Mouse (Mus musculus) heart, embryonic 11.5 days (tissue): ENCODE results near the gene Otof. TPM values are rescaled to one million over a fixed set of nuclear protein-coding genes. Genes with fewer than 3 reads are reported as not detected.

Experiments used
- ATAC-seq: fragments of 200-750 bp; cut with Nextera tagmentation; replicated peaks from 2 replicates; pipeline ENCODE4 v1.8.0; 2017; ENCODE audit warnings: moderate library complexity; ENCODE audit not compliant: insufficient number of reproducible peaks, low FRiP score, low TSS enrichment
- H3K27ac ChIP-seq: fragments of 300-500 bp; sonication (generic); 2 replicates; pipeline ENCODE4 v1.5.1; 2014; ENCODE audit warnings: mild to moderate bottlenecking, low read depth, low read length
- H3K27me3 ChIP-seq: fragments of 300-500 bp; sonication (generic); 2 replicates; pipeline ENCODE4 v1.6.1; 2014; ENCODE audit warnings: mild to moderate bottlenecking, low read length, mixed read lengths; ENCODE audit not compliant: control insufficient read depth, insufficient read depth
- H3K36me3 ChIP-seq: fragments of 300-500 bp; sonication (generic); 2 replicates; pipeline ENCODE4 v1.6.1; 2014; ENCODE audit warnings: mild to moderate bottlenecking, low read length, moderate library complexity, mixed read lengths; ENCODE audit not compliant: control insufficient read depth, insufficient read depth
- H3K4me1 ChIP-seq: fragments of 300-500 bp; sonication (generic); 2 replicates; pipeline ENCODE4 v1.6.1; 2014; ENCODE audit warnings: low read length; ENCODE audit not compliant: control insufficient read depth, insufficient read depth
- H3K4me2 ChIP-seq: fragments of 300-500 bp; sonication (generic); 2 replicates; pipeline ENCODE4 v1.6.1; 2014; ENCODE audit warnings: mild to moderate bottlenecking, moderate library complexity
- H3K4me3 ChIP-seq: fragments of 300-500 bp; sonication (generic); 2 replicates; pipeline ENCODE4 v1.5.1; 2014; ENCODE audit warnings: low read depth, low read length
- H3K9ac ChIP-seq: fragments of 300-500 bp; sonication (generic); 2 replicates; pipeline ENCODE4 v1.6.1; 2014; ENCODE audit warnings: mild to moderate bottlenecking, low read depth, low read length, moderate library complexity
- H3K9me3 ChIP-seq: fragments of 300-500 bp; sonication (generic); replicated peaks from 2 replicates; pipeline ENCODE4 v1.6.1; 2016; ENCODE audit warnings: low read length; ENCODE audit not compliant: control insufficient read depth
- WGBS: fragments of 180-500 bp; shearing (Covaris S2); extraction: QIAGEN DNeasy Blood & Tissue Kit; methylation state at CpG from one replicate; pipeline ENCODE4 v1.1.7; 2014; ENCODE audit not compliant: insufficient replicate concordance; 5-methylcytosine and 5-hydroxymethylcytosine counted together
- polyA plus RNA-seq: library from polyadenylated mRNA; unstranded; fragments of >200 nt; fragmentation: Nextera tagmentation; extraction: Ambion mirVana; gene quantifications from 2 replicates; pipeline ENCODE4 v1.2.1, GENCODE M21; 2014

The Otof gene
- polyA plus RNA-seq, 1 experiment from 2014 or later = 0.13 TPM

GRCm38 (mm10) chr5:30484591-30484990, 22.9 kb upstream of the Otof start:
- H3K4me3 ChIP-seq = no peak overlapping the region
- H3K9me3 ChIP-seq = no peaks in the 10 kb centered on the region
- no peak for ATAC-seq
- WGBS = 77% methylated on average over 5 of the region's 5 CpGs
- H3K4me1 ChIP-seq = no peaks in the 10 kb centered on the region
- H3K9ac ChIP-seq = no peak overlapping the region
- 0 out of 2 replicates have a peak, but pooled peaks cover 2% of the 10 kb centered on the region for H3K27me3 ChIP-seq
- no peaks in the 10 kb centered on the region for H3K36me3 ChIP-seq
- H3K4me2 ChIP-seq = no peak overlapping the region
- no peak overlapping the region for H3K27ac ChIP-seq

DNA sequence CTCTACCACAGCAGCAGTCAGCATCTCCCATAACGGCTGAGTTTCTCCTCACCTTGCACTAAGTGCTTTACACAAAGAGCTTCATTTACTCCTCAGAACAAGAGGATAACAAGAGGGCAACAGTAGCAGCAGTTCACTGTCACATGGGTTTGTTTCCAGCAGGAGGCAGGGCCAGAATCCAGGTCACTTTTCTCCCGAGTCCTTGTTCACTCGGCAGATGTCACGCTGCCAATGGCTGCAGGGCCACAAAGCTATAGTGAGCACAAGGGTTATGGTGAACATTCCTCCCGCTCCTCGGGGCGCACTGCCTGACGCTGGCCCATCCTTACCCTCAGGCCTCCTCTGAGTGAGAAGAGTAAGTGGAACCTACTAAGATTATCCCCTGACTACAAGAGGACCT, 21.8 kb upstream of the Otof start:
- Histone ChIP-seq H3K4me2 (no peak overlapping the region), H3K36me3 (no peaks in the 10 kb centered on the region), H3K4me3 (no peak overlapping the region), H3K27ac (no peak overlapping the region), H3K9ac (no peak overlapping the region), H3K9me3 (no peaks in the 10 kb centered on the region), H3K27me3 (0 out of 2 replicates have a peak, but pooled peaks cover 2% of the 10 kb centered on the region), H3K4me1 (no peaks in the 10 kb centered on the region)
- WGBS = 68% methylated on average over 8 of the region's 8 CpGs
- ATAC-seq = no peak

DNA sequence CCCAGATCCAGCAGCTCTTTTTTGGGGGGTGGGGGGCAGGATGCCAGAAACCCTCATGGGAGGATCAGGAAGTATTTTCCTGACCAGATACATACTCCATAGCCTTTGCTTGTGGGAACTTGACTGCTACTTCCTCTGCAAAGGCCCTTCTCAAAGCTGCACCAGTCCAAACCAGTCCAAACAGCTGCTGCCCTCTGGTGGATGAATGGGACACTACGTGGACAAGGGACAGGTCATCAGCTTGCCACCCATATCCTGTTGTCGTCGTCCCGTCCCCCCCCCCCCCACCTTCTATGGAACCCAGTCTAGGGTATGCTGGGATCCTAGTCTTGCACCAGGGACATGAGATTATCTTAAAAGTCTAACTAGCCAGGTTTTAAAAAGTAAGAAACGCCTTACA, 20.6 kb upstream of the Otof start:
- Histone ChIP-seq H3K27ac (no peak overlapping the region), H3K4me1 (no peaks in the 10 kb centered on the region), H3K9me3 (no peaks in the 10 kb centered on the region), H3K9ac (0 out of 2 replicates have a peak overlapping the region, but pooled peaks have one; percentile 2), H3K4me2 (no peak overlapping the region), H3K36me3 (no peaks in the 10 kb centered on the region), H3K4me3 (no peak overlapping the region), H3K27me3 (0 out of 2 replicates have a peak, but pooled peaks cover 2% of the 10 kb centered on the region)
- WGBS = 17% methylated on average over 5 of the region's 5 CpGs
- ATAC-seq = no peak

DNA sequence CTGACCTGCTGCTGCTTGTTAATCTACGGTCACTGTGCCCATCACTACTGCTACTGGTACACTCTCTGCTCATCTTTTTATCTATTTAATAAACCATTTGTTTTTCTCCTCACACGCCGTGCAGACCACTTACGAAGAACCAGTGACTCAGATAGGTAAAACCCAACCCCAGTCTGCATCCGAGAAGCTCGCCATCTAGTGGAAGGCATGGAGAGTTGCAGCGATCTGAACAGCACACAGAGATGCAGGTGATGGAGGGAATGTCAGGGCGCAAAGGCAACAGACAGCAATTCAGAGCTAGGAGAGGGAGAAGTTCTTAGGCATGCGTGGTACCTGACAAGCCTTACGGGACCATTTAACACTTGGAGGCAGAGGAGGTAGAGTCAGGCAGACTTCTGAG, 14.8 kb upstream of the Otof start:
- no peaks in the 10 kb centered on the region for H3K27me3 ChIP-seq
- H3K4me3 ChIP-seq = no peak overlapping the region
- no peaks in the 10 kb centered on the region for H3K4me1 ChIP-seq
- WGBS = 35% methylated on average over 10 of the region's 10 CpGs
- H3K4me2 ChIP-seq = no peak overlapping the region
- H3K36me3 ChIP-seq = no peaks in the 10 kb centered on the region
- H3K27ac ChIP-seq = no peak overlapping the region
- no peaks in the 10 kb centered on the region for H3K9me3 ChIP-seq
- ATAC-seq = no peak
- no peak overlapping the region for H3K9ac ChIP-seq

DNA sequence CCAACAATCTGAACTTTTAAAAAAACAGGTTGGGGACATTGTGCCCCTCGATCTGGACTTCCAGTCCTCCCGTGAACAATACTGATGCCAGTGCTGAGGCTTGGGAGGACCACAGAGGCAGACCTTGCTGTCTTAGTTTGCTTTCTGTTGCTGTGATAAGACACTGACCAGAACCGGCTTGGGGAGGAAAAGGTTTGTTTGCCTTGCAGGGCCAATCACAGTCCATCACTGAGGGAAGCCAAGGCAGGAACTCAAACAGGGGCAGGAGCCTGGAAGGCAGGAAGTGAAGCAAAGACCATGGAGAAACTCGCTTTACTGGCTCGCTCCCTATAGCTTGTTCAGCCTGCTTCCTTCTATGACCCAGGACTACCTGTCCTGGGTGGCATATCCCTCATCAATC, 10.4 kb upstream of the Otof start:
- 42% methylated on average over 5 of the region's 5 CpGs for WGBS
- no peak overlapping the region for H3K9ac ChIP-seq
- H3K4me3 ChIP-seq = no peak overlapping the region
- no peaks in the 10 kb centered on the region for H3K4me1 ChIP-seq
- no peak overlapping the region for H3K27ac ChIP-seq
- no peaks in the 10 kb centered on the region for H3K9me3 ChIP-seq
- H3K36me3 ChIP-seq = no peaks in the 10 kb centered on the region
- H3K27me3 ChIP-seq = no peaks in the 10 kb centered on the region
- no peak for ATAC-seq
- H3K4me2 ChIP-seq = no peak overlapping the region

GRCm38 (mm10) chr5:30470454-30470853, 8.7 kb upstream of the Otof start:
- H3K36me3 ChIP-seq = no peaks in the 10 kb centered on the region

GRCm38 (mm10) chr5:30466315-30466714, 4.6 kb upstream of the Otof start:
- Histone ChIP-seq H3K9me3 (no peaks in the 10 kb centered on the region), H3K27ac (no peak overlapping the region), H3K4me3 (peak overlapping the region; percentile 30; the same call in 1 of the 2 replicates), H3K4me2 (peak overlapping the region; percentile 60), H3K4me1 (0 out of 2 replicates have a peak, but pooled peaks cover 4% of the 10 kb centered on the region), H3K36me3 (no peaks in the 10 kb centered on the region), H3K27me3 (peaks cover 25% of the 10 kb centered on the region), H3K9ac (no peak overlapping the region)
- 44% methylated on average over 9 of the region's 9 CpGs for WGBS
- no peak; the same call in 1 of the 2 replicates for ATAC-seq

More at GRCm38 (mm10) chr5:30470454-30470853, 8.7 kb upstream of the Otof start:
- Histone ChIP-seq H3K27ac (no peak overlapping the region), H3K4me3 (no peak overlapping the region), H3K4me2 (no peak overlapping the region), H3K4me1 (0 out of 2 replicates have a peak, but pooled peaks cover 4% of the 10 kb centered on the region), H3K9ac (no peak overlapping the region), H3K27me3 (peaks cover 7% of the 10 kb centered on the region; the same call in 1 of the 2 replicates), H3K9me3 (no peaks in the 10 kb centered on the region)
- no peak for ATAC-seq
- WGBS = 46% methylated on average over 6 of the region's 6 CpGs

GRCm38 (mm10) chr5:30465861-30466260, 4.1 kb upstream of the Otof start, which contains the start of gene 1700001C02Rik:
Gene 1700001C02Rik (plus strand): TSS chr5:30466047.
- H3K27me3 ChIP-seq = peaks cover 27% of the 10 kb centered on the region
- H3K9ac ChIP-seq = no peak within 1 kb of the TSS
- no peak within 1 kb of the TSS for H3K27ac ChIP-seq

DNA sequence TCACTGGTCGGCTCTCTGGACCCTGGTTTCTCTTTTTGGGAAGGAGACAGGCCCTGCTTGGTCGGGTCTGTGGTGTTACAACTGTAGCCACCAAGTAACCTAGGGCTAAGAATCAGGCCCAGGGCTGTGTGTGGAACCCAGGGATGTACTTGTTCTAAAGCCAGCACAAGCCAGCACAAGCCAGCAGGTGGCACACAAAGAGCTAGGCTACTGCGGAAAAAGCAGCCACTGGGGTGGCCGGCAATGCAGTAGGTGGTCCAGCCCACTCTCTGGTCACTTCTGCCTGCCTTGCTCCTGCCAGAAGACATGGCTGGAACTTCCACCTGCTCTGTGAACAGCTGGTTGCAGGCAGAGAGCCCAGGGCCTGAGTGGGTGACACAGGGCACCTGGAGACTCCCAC, 1.6 kb downstream of the Otof start:
- Histone ChIP-seq H3K27ac (no peak overlapping the region), H3K9me3 (no peaks in the 10 kb centered on the region), H3K36me3 (no peaks in the 10 kb centered on the region), H3K4me3 (no peak overlapping the region), H3K9ac (no peak overlapping the region), H3K4me1 (no peaks in the 10 kb centered on the region), H3K4me2 (no peak overlapping the region), H3K27me3 (peaks cover 32% of the 10 kb centered on the region)
- 40% methylated on average over 4 of the region's 4 CpGs for WGBS
- ATAC-seq = no peak

More at GRCm38 (mm10) chr5:30465861-30466260, 4.1 kb upstream of the Otof start, which contains the start of gene 1700001C02Rik:
- 0 out of 2 replicates have a peak, but pooled peaks cover 4% of the 10 kb centered on the region for H3K4me1 ChIP-seq
- 24% methylated on average over 21 of the region's 21 CpGs for WGBS
- no peak for ATAC-seq
- no peaks in the 10 kb centered on the region for H3K9me3 ChIP-seq
- no peaks in the 10 kb centered on the region for H3K36me3 ChIP-seq
- H3K4me2 ChIP-seq = peak within 1 kb of the TSS; percentile 60
- peak within 1 kb of the TSS; percentile 30; the same call in 1 of the 2 replicates for H3K4me3 ChIP-seq
